Mouse (Mus musculus): ENCODE results near the gene Elobl.

Gene Elobl

DNA sequence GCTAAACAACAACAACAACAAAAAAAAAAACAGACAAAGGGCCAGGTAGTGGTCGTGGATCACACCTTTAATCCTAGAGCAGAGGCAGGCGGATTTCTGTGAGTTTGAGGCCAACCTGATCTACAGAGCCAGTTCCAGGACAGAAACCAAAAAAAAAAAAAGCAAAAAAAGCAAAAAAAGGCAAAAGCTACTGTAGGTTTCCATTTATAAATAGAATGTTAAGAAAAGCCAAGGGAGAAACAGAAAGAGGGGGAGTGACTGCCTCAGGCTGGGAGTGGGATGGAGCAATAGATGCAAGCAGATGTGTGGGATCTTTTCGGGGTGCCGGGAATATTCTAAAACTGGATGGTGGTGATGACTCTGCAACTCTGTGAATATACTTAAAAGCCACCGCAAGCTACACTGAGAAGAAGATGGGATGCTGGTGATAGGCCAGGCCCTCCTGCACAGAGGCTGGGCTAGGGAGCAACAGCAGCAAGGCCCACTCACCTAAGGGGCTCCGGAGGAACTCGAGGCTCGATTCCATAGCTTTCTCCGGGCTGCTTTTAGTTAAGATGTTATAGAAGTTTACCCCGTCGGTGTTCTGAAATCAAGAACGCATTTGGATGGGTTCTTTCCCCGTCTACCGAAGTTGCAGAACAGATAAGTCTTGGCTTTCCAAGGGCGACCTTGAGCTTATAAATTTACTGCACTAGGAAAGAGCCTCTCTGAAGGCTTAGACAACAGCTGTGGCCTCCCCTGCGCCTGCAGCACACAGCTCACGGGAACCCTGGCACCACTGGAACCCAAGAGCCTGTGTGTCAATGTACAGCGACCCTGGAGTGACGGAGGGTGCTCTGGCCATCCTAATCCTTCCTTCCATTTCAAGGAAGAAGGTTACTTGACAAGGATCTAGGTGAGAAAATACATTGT, 32.4 kb downstream of the Elobl start:
- no peak for DNase-seq (ENCODE audit: low spot score)

DNA sequence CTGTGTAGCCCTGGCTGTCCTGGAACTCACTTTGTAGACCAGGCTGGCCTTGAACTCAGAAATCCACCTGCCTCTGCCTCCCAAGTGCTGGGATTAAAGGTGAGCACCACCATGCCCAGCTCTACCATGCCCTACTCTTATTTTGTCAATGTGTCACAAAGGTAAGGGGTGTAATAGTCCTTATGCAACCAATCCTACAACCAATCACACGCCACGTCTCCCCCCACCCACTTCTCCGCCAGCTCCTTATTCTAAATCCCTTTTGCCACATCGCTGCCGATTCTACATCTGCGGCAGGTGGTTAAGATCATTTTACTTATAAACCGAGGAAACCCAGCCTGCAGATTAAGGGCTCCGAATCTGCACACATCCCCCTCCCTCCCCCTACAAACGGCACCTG, 33.7 kb downstream of the Elobl start:
- no peak for DNase-seq (ENCODE audit: low spot score)

DNA sequence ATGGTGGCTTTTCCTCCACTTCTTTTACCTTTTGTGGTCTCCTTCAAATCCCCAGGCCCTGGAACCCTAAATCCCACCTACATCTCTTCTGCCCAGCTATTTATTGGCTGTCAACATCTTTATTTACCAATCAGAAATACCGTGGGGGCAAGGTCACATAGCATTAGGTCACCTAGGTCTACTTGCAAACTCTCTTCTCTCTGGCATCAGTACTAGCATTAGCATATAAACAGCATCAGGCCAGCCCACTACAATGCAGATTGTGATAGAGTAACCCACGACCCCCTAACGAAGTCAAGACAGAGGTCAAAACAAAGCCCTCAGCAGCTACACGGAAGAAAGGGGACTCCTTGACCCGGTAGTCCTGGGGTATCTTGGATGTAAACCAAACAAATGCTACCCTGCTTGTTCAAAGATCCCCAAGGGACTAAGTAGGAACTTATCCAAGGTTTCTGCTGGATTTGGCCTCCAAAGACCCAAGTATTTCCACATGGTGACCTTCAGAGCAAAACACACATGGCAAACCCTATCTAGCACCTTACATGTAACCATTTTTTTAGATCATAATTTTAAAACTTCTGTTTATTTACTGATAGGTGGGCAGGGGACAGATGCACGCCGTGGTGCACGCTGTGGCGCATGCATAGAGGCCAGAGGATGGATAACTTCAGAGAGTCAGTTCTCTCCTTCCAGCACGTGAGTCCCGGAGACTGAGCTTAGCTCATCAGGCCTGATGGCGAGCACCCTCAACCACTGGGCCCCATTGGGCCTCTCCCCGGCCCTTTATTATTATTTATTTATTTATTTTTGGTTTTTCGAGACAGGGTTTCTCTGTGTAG, 34.8 kb downstream of the Elobl start:
- no peak for DNase-seq (ENCODE audit: low spot score)

DNA sequence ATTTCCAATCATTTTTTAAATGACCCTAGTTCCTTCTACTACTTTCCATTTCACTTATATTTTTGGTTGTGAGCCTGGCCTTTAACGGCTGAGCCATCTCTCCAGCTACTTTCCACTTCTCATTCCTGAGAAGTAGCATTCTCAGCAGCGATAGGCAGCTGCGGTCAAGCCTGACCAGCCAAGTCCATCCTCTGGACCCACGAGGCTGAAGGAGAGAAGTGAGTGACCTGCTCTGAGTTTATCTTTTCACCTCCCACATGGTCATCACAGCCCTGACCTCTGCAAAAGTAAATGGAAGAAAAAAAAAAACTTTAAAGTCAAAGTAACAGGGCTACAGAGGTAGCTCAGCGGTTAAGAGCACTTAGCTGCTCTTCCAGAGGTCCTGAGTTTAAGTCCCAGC, 40.2 kb downstream of the Elobl start:
- DNase-seq (ENCODE audit: low spot score) = no peak
